Mouse (Mus musculus) left cerebral cortex, postnatal 4 days (tissue): ENCODE results near the gene Tmem30b. TPM values are rescaled to one million over a fixed set of nuclear protein-coding genes. Genes with fewer than 3 reads are reported as not detected.
"Not testable (repeated sequence)": the region's sequence is repeated elsewhere in the genome, so short reads cannot be mapped to it uniquely, and the experiment has no call there.

Source experiments
- DNase-seq: peaks from one replicate; pipeline ENCODE4 v3.0.0-alpha.2; 2022
- intact Hi-C: fragments of 180-260 bp; cut with DNase I; formaldehyde crosslinking; loops from one replicate; pipeline ENCODE4 v1.15.1; 2025
- total RNA-seq, 2 experiments: library from RNA; stranded (reverse); gene quantifications; 2 replicates each; pipeline ENCODE4 v1.2.3; 2021

Gene Tmem30b
- total RNA-seq, 2 experiments from 2014 or later: 0.28 to 0.42 TPM

DNA sequence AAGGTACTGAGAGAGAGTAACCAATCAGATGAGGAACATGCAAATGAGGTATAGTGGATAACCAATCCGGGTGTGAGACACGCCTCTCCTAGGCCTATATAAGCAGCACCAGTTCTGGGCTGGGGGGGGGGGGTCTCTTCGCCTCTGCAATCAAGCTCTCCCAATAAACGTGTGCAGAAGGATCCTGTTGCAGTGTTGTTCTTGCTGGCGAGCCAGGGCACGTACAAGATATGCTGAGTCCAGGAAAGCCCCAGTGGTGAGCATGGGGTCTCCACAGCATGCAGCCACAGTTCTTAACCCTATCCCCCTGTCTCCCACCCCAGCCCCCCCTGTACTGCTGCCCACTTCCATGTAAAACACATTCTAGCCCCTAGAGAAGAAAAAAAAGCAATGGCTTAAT lies 16.9 kb upstream of the Tmem30b start:
- intact Hi-C loops, DNase-seq: not testable (repeated sequence)

DNA sequence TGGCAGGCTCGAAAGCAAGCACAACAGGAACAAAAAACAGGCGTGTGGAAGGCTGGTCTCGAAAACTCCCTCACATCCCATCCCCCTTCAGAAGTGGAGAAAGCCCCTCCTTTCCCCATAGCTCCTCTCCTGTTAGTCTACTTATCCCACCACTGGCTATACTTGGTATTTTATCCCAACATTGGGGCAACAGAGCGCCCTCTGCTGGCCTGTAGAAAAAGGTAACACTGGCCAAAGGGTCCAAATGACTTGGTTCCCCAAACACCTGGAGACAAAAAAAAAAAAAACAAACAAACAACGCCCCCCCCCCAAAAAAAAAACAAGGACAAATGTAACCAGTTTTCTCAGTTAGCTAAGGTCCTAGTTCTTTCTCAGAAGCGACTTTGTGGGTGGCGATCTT lies 13.9 kb upstream of the Tmem30b start:
- intact Hi-C loops: no loop called here
- DNase-seq: no peak

DNA sequence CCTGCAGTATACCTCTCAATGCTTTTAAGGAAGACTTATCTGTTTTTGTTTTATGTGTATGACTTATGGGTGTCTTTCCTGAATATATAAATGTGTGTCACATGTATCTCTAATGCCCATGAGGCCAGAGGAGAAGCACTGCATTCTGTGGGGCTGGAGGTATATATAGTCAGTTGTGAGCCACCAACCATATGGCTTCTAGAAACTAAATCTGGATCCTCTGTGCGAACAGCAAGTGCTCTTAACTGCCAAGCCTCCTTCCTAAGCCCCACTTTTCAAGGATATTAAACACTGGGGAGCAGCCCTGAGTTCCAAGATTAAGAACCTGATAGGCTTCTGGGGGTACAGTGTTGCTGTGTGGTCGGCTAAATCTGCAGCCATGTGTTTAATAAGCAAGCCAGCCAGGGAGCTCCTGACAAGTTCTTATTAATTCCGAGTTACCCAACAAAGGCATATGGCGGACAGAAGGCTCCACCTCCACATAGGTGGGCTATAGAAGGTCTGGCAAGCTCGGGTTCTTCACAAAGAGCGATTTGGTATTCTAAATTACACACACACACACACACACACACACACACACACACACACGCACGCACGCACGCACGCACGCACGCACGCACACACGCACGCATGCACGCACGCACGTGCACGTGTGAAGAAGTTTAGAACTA lies 12.5 kb upstream of the Tmem30b start:
- DNase-seq: no peak
- intact Hi-C loops: loop anchor here (10.0 kb wide), 1 partner anchor 714 kb away; no protein-coding TSS in a partner anchor

DNA sequence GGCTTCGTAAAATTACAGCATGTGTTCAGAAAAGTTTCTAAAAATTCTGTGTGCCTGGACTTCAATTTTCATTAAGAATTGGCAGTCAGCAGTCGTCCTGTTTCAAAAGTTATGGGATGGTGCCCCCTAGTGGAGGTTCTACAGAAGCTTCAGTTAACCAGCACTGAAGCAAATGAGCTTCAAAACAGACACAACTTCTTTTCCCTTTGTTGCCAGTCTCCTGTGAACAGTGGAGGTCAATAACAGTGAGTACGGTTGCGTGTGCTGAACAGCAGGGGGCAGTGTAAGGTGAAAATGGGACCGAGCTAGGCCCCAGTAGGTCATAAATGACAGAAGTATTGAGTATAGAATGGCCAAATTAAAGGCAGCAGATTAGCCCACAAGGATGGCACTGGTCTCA lies 8.0 kb upstream of the Tmem30b start:
- DNase-seq: peak; percentile 65
- intact Hi-C loops: loop anchor here (10.0 kb wide), 1 partner anchor 709 kb away; no protein-coding TSS in a partner anchor

DNA sequence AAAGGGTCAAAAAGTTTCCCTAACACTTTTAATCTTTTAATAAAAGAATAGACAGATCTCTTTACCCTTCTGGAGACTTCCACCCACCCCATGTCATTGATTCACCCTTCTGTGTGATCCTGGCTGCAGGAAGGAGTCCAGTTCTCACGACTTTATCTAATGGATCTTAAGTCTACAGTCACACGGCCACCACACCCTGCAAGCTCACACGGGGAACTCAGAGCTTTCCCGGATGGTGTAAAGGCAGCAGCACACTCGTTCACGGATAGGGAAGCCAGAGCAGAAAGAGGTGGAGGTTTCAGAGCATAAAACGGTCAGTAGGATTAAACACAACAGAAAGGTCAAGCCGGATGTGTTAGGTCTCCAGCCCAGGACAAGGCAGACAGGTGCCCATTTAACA lies 2.1 kb upstream of the Tmem30b start:
- no peak for DNase-seq
- intact Hi-C loops: no loop called here

DNA sequence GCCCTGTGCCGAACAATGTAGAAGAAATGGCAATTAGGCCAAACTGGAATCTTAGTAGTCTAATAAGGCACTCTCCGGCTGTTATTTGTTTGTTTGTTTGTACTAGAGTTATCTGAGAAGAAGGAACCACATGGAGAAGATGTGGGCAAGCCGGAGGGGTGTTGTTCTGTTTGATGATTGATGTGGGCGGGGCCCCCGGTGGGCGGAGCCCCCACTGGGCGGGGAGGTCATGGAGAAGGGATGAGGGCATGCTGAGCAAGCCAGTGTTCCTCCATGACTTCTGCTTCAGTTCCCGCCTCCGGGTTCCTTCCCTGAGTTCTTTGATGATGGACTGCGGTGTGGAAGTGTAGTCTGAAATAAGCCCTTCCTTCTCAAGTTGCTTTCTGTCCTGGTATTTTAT lies 1.5 kb upstream of the Tmem30b start:
- intact Hi-C loops: no loop called here
- no peak for DNase-seq

DNA sequence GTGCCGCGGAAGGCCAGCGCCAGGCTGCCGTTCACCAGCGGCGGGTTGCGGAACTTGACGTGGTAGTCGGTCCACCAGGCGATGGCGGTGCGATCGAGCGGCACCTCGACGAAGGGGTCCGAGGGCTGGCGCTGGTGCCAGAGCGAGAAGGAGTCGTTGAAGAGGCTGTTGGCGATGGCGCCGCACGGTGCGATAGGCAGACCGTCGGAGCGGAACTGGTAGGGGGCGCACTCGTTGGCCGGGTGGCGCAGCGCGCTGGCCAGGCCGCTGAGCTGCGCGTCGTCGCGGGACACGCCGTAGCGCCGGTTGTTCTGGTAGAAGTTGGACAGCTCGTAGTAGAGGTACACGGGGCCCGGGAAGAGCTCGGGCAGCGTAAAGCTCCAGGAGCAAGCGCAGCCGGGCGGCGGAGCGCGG lies 513 bp downstream of the Tmem30b start:
- intact Hi-C loops: no loop called here

DNA sequence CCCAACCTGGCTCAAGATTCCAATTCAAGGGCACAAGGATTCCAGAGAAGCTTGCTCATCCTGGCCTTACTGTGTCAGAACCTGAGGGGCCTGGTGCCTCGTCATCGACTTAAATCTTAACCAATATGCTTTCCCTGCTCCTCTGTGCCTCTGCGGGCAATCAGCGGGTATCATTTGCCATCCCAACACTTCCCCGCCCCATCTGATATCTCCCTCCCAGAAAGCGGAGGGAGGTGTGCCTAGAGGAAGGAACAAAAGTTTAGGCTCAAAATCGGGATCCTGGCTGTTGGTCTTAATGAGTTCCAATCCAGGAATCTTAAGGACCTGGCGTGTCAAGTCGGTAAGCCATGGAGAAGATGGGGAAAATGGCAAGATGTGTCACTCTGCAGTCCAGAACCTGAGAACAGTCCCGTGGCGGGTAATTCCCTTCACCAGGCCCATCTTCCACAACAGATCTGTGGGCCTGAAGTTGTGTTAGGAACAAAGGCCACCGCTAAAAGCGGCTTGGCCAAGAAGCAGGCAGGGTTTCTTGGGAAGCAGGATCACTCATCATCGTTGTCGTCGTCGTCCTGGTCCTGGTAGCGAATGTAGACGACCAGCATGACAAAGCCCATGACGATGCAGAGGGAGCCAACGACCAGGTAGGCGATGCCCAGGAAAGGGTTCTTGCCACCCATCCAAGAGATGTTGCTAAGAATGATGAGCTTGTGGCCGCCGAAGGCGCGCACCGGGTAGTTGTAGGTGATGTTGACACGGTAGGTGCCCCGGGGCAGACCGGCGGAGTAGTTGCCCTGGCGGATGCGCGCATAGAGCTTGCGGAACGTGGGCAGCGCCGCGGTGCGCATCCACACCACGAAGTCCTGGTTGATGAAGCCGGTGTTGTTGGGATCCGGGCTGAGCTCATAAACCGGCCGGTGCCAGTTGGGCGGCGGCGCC lies 1.2 kb downstream of the Tmem30b start:
- DNase-seq: no peak
- intact Hi-C loops: no loop called here

More for the DNA sequence above, 513 bp downstream of the Tmem30b start:
- peak; percentile 30 for DNase-seq

DNA sequence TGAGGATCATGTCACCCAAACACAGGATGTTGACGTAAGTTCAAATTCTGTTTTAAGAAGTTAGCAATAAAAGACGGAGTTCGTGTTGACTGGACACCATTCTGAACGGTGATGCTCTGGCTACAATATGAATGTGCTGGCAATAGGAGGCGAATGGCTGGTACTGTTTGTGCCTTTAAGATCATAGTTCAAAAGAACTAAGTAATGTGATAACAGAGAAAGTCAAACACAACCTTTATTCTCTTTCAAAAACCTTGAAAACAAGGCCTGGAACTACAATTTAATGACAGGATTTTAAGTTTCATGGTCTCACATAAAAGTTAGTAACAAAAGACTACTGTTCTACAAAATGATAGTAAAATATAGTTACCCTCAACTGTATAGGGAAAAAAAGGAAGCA lies 3.0 kb downstream of the Tmem30b start:
- intact Hi-C loops: no loop called here
- DNase-seq: no peak

DNA sequence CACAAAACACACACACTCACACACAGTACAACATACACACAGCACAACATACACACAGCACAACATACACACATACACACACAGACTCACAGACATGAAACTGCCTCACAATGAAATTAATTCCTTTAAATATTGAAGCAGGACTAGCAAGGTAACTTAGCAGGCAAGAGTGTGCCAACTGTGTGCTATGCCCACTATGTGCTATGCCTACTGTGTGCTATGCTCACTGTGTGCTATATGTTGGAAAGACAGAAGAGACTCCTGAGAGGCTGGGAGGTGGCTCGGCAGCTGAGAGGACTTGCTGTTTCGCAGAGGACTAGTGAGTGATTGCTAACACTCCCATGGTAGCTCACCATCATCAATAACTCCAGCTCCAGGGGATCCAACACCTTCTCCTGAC lies 5.8 kb downstream of the Tmem30b start:
- intact Hi-C loops: no loop called here
- DNase-seq: no peak

DNA sequence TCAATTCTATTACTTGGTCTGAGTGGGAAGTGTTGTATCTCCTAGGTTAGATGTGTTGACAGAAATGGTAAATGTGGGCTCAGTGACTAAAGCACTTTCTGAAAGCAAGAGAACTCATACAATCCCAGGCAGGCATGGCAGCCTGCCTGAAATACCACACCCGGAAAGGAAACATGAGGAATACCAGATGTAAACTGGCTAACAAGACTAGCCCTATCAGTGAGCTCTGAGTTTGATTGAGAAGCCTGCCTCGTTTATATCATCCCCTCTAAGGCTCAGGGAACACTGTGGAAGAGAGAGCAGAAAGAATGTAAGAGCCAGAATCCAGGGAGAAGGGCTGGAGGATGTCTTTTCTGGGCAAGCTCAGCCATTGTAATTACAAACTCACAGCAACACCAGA lies 7.0 kb downstream of the Tmem30b start:
- no peak for DNase-seq
- intact Hi-C loops: no loop called here

DNA sequence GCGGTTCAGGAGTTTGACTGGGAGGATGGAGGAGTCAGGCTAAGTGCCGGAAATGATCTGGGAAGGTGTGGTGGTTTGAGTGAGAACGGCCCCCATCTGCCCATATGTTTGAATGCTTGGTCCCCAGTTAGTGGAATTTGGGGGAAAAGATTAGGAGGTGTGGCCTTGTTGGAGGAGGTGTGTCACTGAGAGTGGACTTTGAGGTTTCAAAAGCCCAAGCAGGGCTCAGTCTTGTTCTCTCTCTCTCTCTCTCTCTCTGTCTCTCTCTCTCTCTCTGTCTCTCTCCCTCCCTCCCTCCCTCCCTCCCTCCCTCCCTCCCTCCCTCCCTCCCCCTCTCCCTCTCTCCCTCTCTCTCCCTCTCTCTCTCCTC lies 8.1 kb downstream of the Tmem30b start:
- DNase-seq, intact Hi-C loops: not testable (repeated sequence)

DNA sequence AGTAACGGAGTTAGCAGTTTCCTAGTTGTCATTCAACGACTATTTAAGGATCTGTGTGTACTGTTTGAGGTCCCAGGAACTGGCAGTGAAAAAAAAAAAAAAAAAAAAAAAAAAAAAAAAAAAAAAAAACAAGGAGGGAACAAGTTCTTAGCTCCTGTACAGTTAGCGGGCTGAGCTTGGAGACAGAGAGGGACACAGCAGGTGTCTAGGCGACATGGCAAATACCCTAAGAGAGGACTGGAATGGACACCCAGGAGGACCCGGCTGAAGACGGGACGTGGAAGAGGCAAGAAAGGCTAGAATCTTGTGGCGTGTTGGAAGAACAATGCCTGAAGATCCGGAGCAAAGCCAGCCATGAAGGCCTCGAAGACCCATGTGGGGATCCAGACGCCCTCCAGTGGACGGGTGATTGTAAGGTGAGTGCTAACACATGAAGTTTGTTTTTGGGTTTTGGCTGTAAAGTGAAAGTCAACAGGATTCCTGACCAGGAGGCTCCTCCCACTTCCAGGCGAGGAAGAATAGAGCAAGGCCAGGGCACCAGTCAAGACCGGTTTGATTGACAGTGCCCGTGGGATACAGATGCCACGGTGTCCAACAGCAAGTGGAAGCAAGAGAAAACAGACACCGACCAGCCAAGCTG lies 8.6 kb downstream of the Tmem30b start:
- no peak for DNase-seq
- intact Hi-C loops: no loop called here

DNA sequence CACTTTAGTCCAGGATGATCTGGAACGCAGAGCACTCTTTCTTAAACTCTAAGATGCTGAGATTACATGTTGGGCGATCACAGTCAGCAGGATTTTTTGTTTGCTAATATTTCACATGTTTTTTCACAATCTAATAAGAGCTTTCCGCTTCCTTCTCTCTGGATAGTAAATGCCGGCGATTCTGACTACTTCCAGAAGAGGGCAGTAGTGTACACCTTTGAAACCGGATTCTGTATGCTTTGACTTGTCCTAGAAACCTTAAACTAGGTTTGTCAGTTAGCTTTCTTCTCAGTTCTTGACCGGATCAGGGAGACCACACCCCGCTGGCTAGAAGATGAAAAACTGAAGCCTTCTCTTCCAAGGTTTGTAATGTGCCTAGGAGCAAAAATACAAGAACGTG lies 11.6 kb downstream of the Tmem30b start:
- intact Hi-C loops: no loop called here
- DNase-seq: peak; percentile 41

DNA sequence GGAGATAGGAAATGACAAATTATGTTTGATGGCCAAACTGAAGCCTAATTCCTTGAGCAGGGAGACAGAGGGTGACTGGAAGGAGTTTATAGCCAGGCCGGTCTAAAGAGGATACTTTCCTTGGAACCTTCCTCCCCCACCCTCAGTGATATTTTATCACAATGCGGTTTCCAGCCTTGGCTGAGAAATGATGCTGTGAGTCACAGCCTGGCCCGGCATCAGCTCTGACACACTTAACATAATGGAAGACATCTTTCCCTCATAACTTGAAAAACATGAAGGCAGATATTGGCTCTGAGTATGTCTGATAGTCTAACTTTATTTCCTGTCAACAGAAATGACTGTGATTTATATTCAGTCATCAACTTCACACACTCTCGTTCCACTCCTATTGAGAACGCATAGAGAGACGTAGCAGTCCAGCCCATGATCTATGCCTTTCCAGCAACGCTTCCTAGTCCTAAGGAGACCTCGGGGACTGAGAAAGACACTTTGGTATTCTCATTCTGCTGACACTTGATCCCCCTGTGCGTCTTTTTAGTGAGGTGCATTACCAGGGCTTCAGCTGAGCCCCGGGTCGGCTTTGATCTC lies 14.2 kb downstream of the Tmem30b start:
- intact Hi-C loops: no loop called here
- no peak for DNase-seq

DNA sequence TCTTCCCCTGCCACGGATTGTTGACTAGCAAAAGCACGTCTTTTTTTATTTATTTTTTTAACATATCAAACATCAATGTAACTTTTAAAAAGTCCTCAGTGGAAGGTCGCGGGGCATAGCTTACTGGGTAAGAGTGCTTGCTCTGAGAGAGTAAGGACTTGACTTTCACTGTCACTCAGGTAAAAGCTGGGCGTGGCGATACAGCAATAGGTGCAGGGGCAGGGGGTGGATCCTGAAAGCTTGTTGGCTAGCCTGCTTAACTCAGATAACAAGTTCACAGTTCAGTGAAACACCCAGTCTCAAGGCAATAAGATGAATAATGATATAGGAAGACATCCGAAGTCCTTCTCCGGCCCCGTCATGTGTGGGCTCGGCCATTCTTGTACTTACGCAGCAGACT lies 16.6 kb downstream of the Tmem30b start:
- DNase-seq: no peak
- intact Hi-C loops: no loop called here

DNA sequence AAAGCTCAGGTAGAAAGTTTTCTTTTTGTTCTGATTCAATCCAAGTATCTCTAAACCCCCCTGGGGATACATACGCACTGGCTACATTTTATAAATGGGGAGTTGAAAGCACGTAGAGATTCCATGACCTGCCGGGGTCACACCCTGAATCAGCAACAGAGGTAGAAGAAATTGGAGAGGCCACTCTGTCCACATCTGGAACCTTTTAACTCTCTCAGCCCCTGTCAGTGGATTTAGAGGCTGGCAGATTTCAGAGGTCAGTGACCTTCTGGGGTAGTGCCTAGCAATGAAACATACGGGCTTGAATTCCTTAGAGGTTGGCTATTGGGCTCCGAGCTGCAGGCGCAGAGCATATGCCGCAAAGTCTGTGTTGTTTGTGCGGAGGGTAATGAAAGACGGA lies 17.1 kb downstream of the Tmem30b start:
- intact Hi-C loops: no loop called here
- no peak for DNase-seq

DNA sequence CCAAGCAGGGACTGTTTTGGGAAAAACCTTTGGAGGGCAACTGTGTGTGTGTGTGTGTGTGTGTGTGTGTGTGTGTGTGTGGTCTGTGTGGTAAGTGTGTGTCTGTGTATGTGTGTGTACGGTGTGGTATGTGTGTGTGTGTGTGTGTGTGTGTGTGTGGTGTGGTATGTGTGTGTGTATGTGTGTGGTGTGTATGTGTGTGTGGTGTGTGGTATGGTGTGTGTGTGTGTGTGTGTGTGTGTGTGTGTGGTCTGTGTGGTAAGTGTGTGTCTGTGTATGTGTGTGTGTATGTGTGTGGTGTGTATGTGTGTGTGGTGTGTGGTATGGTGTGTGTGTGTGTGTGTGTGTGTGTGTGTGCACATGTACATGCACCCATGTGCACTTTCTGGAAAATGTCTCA lies 18.1 kb downstream of the Tmem30b start:
- DNase-seq, intact Hi-C loops: not testable (repeated sequence)

DNA sequence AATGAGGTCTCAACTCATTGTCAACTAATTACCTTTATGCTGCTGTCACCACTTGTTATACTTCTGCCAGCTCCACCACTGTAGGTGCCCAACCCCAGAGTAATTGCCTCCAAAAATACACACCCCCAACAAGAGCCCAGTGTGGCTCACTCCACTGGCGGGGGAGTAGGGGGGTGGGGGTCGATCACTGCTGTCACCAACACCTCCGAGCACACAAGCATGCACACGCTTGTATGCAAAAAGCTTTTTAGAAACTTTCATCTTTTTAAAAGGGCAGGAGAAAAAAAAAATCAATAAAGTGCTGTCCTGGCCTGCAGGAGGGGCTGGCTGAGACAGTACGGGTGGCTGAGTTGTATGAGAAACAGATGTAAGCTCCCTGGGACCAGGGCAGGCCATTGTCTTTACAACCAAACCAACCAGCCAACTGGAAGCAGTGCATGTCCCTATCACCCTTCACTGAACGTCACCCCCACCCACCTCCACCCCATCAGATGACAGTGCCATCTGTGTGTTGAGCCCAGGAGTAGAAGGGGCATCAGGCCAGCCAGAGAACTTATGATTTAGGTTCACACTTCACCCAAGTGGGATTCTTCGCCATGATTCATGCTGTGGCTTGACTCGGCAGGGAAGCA lies 20.8 kb downstream of the Tmem30b start:
- no peak for DNase-seq
- intact Hi-C loops: no loop called here

DNA sequence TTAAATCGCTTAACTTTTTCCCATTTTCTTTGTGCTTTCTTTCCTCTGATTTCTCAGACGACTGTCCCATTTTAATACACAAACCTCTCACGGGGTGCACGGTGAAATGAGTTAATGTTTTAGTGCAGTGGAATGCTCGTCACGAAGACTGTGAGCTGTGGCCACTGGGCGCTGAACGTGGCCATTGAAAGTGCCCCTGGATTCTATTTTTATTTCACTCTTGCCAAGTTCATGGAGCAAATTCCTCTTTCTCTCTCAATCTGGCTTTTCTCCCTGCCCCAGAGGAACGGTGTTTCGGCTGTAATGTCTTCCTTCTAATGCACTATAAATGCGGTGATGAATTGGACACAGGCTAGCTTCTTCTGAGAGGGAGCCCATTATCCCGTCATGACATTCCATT lies 23.1 kb downstream of the Tmem30b start:
- DNase-seq: no peak
- intact Hi-C loops: no loop called here

DNA sequence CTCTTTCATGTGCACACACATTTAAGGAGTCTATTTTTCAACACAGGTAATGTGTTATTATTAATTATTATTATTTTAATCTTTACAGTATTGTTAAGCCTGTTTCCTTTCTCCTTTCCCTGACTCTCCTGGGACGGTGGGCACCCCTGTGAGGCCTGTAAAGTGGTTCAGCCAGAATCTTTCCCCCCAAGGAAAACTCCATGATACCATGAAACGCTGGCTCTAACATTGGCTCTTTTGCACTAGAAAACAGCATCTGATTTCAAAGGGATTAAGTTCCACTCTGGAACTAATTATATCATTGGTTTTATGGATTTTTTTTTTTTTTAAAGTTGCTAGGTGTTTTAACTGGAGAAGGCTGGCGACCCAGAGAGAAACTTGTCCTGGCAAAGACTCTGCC lies 24.2 kb downstream of the Tmem30b start:
- no peak for DNase-seq
- intact Hi-C loops: no loop called here
